Mouse (Mus musculus) B cell, adult 2 months (primary cell): Measurements from ENCODE around the gene Ttc28.

ENCODE experiments used
- DNase-seq, 2 experiments: peaks; one replicate each; pipeline ENCODE4 v3.0.0; 2022

Gene Ttc28

DNA sequence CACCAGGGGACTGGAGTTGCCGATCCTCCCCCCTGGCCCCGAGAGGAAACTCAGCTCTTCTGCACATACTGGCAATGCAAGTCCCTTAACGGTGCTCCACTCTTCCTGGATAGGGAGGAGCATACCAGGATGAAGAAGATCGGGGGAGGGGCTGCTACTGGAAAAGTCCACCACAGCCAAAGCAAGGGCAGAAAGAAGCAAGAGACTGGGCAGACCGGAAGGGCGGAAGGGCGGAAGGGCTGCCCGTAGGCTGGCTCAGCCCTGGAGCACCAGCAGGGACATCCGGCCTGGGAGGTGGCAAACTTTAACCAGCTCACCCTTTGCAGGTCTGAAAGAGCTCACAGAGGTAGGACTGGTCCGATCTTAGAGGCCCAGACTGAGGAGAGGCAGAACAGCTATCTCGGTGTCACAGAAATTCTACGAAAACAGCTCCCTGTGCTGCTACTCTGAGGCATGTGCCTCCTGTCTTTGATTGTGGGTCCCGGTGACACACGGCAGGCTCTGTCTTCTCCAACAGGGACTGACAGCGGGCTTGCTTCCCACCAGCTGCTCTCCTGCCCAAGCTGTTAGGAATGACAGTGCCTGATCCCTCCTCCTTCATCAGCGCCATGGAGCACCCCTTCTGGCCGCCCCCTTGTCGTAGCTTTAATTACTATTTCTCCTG, 338.0 kb downstream of the Ttc28 start:
- DNase-seq, result no peak

DNA sequence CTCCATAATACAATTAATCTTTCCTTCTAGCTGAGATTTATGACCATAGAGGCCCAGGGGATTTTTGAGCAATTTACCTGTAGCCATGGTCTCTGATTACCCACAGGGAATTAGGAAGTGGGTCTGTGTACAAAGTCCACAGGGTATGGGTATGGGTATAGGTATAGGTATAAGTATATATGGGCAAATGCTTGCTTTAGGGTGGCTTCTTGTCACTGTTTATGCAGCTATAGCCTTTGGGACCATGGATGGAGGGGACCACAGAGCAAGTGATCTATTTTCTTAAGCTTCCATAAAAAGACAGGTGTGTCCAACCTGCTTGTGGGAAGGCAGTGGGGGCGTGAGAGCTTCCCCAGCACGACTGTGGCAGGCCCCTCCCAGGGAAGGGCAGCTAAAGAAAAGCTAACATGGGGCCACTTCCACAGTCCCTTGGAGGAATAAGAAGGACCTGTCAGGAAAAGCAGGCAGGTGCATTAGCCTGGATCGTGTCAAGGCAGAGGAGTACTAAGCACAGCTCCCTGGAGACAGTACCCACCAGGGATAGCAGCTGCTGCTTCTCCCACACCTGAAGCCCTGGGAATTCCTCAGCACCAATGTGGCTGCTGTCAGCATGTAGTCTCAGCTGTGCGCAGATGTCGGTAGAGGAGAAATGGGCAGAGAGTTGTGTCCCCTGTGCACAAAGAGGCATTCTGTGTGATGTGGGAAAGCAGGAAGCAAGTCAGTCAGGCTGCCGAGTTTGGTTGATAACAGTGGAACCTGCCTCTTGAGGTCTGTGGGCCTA, 338.7 kb downstream of the Ttc28 start:
- DNase-seq, result no peak

DNA sequence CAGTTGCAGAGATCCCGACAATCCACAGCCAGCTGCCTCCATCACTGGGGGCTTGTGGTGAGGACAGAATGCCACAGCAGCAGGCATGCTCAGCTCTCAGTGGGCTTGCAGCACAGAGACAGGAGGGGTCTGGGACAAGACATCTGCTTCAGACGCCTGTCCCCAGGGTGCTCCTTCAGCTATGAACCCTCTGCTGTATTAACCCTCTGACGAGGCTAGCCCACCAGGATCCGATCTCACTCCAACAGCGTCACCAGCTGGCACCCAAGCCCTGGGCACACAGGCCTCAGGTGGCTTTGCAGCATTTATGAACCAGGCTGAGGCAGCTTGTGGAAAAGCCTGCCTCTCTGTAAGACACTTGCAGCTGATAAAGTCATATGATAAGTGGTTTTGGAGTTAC, 339.4 kb downstream of the Ttc28 start:
- no peak for DNase-seq

DNA sequence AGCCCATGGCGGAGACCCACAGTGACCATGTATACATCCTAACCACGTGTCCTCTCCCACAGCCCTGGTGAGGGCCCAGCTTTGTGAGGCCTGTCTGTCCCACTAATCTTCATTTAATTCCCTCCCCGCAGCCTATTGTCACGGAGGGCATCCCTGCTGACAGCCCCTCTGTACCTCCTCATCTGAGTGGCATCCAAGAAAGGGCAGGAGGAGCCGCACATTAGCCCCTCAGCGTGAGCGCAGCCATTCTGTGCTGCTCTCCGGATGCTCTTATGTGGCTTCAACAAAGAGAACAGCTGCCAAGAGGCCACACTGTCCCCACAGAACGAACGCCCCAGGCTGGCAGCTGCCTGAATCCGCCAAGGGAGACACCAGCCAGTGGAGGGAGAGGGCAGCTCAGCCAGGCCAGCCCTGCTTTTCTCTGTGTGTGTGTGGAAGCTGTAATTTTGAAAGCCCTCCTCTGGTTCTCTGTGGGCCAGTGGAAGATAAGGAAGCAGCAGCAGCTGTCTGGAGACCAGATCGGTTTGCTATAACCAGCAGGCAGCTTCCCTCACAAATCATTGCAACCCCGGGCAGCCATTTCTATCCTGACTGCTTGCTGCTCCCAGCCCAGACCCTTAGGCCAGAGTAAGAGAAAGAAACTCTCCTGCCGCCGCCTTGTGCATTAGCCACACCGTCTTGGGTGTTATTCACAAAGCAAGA, 341.2 kb downstream of the Ttc28 start:
- DNase-seq, result no peak

DNA sequence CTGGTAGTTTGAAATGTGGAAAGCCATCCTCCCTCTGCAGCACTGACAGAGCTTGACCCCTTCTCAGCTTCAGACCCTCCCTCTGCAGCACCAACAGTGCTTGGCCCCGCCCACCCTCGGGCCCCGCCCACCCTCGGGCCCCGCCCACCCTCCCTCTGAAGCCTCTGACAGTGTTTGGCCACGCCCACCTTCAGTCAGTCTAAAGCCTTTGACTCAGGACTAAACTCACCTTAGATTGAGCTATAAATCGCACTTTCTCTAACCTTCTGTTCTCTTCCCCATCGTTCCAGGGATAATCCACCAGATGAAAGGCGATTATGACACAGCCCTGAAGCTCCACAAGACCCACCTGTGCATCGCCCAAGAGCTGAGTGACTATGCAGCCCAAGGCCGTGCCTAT, 343.2 kb downstream of the Ttc28 start:
- no peak for DNase-seq

DNA sequence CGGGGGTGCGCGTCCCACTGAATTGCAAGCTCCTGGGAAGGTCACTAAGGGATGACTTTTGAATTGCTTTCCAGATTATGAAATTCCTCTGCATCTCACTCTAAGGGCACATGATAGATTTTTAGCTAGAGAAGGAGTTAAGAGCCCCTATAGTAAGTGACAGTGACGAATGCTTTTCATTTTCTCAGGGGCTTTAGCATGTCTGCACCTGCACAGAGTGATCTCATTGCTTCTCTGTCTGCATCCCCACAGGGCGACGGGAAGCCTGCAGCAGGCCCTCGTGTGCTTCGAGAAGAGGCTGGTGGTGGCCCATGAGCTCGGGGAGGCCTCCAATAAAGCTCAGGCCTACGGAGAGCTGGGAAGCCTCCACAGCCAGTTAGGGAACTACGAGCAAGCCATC, 345.7 kb downstream of the Ttc28 start:
- no peak for DNase-seq

DNA sequence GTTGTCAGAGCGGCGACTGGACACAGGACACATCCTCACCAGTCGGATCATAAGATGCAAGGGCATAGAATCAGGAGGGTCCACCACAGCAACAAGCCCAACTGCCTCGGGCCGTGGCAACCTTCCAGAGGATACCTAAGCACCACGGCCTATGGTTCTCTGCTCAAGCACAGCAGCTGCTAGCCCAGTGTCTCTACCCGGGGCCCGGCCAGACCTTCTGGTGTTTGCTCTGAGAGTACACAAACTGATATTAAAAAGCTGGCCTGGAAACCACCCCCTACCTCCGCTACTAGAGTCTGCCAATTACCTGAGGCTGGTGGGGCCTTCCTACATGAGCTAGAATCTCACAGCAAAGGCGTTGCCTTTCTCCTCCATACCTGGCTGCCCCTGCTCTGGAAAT, 346.9 kb downstream of the Ttc28 start:
- no peak for DNase-seq

DNA sequence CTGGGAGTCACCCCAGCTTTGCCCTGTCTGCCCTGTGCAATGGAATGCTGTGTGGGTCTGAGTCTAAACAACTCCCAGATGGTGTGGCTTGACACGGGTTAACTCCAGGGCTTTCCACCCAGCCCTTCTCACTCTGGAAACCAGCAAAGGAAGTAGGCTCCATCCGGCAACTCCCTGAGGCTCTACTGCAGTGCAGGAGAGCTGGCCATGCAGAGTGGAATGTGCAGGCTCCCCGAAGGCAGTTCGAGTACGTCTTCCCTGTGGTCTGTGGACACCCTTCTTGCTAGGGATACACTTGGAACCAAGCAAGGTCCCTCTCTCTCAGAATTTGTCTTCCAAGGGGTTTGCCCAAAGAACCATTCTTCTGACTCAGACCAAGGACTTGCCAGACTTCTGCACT, 348.2 kb downstream of the Ttc28 start:
- no peak for DNase-seq

DNA sequence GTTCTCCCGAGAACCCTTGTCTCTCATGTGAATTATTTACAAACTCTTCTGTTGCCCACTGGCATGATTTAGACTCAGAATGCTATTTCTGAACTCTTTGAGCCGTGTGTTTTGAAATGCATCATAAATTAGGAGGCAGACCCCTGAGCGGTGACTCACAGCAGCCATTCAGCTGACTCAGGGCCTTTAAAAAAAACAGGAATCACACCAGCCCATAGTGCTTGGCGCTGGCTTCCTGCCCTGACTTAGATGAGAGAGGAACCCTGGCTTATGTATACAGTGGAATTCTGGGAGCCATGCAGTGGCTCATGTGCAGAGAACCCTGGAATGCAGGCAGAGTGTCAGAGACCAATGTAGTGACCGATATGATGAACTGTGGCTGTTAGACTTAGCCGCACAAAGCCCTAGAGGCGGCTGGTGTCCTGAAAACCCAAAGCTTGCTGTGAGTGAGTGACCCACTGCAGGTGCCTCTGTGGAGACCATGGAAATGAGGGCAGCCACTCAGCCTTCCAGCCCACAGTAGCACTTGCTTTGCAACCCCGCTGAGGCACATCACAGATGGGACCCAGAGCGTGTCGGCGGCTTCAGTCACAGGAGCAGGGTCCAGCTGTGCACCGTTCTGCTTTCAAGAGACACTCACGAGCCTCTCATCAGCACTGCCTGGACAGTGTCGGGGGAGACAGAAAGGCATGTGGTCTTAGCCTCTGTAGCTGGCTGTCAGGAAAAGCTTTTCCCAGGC, 348.9 kb downstream of the Ttc28 start:
- DNase-seq, result no peak

DNA sequence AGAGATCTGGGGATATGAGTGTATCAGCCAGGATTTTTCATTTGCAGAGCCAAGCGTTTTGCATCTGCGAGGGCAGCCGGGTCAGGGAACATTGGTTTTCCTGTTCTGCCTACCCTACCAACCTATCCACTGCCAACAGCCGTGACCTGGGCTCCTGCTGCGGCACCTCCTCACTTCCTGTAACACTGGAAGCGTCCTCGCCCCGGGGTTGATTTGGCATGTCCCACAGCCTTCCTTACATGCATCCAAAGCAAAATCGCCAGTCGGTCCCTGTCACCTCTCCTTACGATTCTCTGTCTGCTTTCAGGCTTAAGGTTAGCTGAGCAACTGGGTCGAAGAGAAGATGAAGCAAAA, 349.4 kb downstream of the Ttc28 start:
- no peak for DNase-seq

DNA sequence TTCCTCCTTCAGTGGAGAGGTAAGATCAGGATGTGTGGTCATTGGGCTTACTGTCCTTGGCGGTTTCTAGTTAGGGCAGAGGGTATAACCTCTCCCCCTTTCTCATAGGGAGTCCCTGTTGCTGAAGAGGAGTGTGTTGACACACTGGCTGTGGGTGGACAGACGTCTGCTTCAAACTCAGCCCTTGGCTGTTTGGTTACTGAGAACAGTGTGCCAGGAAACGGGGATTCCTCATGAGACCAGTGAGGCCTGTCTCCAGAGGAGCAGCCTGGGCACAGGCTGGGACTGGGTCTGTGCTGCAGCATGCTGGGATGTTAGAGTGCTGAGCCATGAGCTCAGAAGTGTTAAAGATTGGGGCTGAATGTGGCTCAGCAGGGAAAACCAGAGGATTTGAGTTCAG, 350.1 kb downstream of the Ttc28 start:
- no peak for DNase-seq

DNA sequence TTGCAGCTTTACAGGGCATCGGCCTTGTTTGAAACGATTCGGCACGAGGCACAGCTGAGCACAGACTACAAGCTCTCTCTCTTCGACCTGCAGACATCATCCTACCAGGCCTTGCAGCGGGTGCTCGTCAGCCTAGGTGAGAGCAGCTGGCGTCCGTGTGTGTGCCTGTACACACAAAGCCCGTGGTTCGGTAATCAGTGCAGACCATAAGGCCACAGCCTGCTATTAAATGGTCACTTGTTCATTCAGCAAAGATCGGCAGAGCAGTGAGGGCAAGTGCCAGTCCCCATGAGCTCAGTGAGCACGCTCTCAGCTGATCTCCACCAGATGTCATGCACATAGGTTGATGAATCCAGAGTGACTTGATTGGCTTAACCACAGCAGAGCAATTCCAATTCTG, 351.4 kb downstream of the Ttc28 start:
- no peak for DNase-seq

DNA sequence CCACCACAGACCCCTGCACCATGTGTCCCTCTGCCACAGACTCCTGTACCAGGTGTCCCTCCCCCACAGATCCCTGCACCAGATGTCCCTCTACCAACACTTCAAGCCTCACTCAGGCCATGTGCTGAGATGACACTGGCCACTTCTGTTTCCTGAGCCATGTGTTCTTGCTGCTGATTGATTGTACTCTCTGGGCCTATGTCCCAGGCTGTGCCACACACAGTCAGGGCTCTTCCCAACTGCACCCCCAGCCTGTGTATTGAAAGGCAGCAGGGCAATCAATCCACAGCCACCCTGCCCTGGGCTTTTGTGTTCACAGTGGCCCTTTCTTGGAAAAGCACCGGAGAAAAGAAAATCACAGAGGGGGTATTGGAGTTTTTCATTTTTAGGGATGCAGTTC, 352.2 kb downstream of the Ttc28 start:
- no peak for DNase-seq

DNA sequence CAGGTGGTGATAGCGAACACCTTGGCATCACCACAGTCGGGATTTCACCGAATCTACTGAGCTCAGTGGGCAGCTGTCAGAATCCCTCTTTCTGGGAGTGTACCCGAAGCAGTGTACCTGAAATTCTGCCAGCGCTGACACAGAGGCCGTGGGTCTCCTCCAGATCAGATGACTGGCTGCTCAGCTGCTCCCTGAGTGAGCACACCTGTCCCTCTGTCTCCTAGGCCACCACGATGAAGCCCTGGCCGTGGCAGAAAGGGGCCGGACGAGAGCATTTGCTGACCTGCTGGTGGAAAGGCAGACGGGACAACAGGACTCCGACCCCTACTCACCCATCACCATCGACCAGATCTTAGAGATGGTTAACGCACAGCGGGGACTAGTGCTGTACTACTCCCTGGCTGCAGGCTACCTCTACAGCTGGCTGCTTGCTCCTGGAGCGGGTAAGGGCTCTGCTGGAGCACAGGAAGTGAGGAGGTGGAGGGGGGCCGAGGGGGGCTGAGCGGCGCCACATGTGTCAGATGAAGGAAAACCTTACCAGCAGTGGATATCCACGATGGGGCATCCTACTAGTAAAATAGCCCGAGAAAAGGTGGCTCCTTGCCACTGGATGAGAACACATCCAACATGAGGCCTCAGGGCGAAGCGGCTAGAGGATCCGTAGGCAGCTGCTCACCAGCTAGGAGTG, 353.6 kb downstream of the Ttc28 start:
- no peak for DNase-seq

DNA sequence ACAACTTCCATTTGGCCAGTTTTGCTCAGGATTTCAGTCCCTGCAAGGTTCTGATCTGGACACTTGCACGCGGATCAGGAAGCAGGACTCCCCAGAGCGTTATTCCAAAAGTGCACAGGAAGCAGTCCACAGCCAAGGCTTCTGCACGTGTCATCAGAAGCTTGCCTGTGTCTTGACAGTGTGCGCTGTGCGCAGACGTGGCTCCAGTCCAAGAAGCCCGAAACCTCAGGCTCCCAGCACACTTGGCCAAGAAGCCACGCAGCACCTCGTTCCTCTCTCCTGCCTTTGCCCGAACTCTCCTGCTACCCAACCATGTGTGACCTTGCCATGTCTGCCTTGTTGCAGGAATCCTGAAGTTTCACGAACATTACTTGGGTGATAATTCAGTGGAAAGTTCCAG, 355.5 kb downstream of the Ttc28 start:
- no peak for DNase-seq

DNA sequence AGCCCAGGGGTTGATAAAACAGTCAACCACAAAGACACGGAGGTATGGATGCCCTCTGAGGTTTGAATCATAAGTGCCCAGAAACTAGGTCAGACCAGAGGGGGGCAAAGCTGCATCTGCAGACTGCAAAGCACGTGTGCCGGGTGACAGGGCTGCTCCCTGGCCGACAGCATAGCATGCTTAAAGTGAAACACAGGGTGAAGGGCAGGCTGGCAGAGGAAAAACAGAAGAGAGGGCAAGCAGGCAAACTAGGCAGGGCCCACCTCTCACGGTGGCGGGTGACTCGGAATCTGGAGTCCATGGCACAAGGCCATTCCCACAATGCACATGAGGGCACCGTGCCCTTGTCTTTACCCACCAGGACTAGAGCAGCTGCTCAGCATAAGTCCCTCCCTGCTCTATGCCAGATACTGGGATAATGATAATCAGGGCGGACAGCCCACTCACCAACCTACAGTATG, 357.6 kb downstream of the Ttc28 start:
- no peak for DNase-seq

DNA sequence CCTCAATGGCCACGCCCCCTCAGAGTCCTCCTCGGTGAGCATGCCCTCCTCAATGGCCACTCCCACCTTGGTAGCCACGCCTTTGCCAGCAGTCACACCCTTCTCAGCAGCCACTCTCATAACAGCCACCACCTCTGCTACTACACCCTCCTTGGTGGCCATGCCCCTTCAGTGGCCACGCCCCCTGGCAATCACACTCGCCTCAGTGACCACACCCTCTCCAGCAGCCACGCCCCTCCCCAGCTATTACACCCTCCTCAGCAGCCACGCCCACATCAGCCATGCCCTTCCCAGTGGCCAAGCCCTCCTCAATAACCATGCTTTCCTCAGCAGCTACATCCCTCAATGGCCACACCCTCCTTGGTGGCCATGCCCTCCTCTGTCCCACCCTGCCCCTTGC, 359.6 kb downstream of the Ttc28 start:
- DNase-seq, result peak; percentile 22 to 42

DNA sequence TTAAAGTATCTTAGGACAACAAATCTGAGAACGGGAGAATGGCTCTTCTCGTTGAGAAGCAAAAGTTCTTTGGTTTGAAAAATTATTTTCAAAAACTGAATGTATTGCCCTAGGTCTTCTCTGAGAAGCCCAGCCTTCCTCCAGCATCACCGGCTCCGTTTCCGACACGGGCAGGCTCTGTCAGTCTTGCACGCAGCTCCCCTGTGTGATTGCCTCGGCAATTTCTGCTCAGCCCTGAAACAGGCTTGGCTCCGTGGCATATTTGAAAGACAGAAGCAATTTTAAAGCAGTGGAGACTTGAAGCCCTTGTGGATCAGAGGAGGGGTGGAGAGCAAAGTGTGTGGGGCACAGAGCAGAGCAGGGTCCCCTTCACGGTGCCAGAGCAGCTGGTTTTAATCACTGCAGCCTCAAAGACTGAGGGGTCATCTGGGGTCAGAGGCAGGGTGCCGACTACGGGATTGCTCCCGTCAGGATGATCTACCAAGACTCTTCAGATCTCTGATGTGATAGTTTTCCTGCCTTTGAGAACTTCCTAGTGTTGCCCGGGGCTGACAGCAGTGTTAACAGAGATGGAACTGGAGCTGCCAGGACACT, 363.9 kb downstream of the Ttc28 start:
- no peak for DNase-seq

DNA sequence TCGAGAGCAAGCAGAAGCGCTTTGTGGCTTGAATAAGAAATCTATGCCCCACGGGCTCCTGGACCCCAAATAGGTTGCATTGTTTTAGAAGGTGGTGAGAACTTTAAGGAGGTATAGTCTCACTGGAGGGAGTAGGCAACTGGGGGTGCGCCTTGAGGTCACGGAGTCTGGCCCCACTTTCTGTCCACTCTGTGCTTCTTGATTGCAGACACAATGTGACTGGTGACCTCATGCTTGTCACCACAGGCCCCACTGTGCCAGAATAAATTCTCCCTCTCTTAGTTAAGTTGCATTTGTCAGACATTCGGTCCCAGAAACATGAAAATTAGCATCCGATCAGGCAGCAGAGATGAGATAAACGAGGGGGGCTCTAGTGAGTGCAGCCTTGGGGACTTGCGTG, 364.5 kb downstream of the Ttc28 start:
- DNase-seq, result no peak

DNA sequence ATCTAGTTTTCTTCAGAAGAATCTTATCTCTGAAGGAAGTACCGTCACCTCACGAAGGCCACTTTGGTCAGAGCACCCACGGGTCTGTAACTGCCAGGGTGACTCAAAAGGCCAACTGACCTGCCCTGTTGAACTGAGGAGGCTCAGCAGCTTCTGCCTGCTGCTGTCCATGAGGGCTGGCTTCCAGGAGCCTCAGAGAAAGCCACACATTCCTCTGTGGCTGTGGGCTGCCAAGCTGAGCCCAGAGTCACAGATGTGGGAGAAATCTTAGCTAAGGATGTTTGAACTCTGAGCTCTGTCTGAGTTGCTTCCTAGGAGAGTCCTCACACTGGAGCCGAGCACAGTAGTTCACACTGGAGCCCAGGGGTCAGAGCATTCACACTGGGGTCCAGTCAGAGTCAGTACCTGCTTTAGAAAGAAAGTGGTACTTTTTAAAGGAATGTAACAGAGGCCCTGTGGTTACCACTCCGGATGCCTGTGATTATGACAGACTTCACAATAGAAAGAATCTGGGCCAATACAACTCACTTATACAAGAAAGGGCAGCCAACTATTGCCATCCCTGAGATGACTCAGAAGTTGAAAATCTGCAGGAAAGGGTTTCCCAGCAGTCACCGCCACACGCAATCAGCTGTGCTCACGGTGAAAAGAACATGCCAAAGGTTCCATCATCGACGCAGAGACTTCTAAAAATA, 368.1 kb downstream of the Ttc28 start:
- DNase-seq, result no peak

DNA sequence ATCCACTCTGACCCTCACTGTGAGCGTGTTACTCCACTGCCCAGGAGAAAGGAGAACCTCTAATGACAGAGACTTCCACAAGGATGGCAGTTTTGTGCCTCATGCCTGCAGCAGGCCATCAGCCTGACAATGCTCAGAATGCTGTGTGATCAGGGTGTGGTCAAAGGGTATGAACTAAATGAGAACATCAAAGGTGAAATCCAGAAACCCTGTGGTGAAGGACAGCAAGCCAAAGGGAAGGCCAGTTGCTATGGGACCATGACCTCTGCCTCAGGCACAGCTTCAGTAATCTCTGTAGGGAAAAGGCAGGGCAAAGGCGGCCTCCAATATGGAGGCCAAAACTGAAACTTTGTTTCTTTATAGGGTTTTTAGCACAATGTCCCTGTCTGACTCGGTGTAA, 372.5 kb downstream of the Ttc28 start:
- DNase-seq, result no peak

DNA sequence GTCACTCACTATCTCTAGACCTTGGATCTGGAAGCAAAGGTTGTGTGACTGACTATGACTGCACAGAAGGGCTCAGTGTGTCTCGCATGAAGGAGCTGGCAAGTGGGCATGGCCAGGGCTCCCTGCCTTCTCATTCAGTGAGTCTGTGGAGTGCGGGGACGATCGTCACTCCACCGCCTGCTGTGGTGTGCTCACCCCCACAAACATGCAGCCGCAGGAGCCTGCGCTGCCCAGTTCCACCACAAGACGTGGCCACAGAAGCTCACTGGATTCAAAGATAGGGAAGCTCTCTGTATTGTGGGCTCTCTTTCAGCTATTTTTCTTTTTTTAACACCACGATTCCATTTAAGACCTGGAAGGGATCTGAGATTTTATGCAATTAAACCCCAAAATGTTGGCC, 374.8 kb downstream of the Ttc28 start:
- no peak for DNase-seq
